Mouse (Mus musculus): ENCODE data around the gene Ago1.

The Ago1 gene

GRCm38 (mm10) chr4:126412526-126412925 is 55.9 kb downstream of the Ago1 start:
- no peak for DNase-seq (ENCODE audit: low spot score in 2 of 2)

All from frontal cortex, postnatal 10 days (tissue).